Mouse (Mus musculus) heart, embryonic 14.5 days (tissue): Measurements from ENCODE around the gene Gnai3. TPM values are rescaled to one million over a fixed set of nuclear protein-coding genes. Genes with fewer than 3 reads are reported as not detected.

ENCODE experiments used
- ATAC-seq: fragments of 200-750 bp; cut with Nextera tagmentation; 2 replicates; pipeline ENCODE4 v1.8.0; 2017; ENCODE audit warnings: low read depth, moderate TSS enrichment; ENCODE audit not compliant: insufficient number of reproducible peaks, insufficient read depth, low FRiP score
- H3K27ac ChIP-seq, 2 experiments: fragments of 200-500 bp in 1 of 2; fragments of 300-500 bp in 1 of 2; sonication (generic) in 1 of 2; replicated peaks in 1 of 2; 2 replicates each; pipeline ENCODE4 v1.5.1; 2012 to 2014; ENCODE audit warnings: low read depth in 2 of 2, low read length in 2 of 2, control low read depth in 1 of 2, mild to moderate bottlenecking in 1 of 2, mixed read lengths in 1 of 2; ENCODE audit not compliant: control insufficient read depth in 1 of 2, insufficient read depth in 1 of 2
- H3K27me3 ChIP-seq: fragments of 300-500 bp; sonication (generic); 2 replicates; pipeline ENCODE4 v1.6.1; 2014; ENCODE audit warnings: mild to moderate bottlenecking, low read length, control low read depth; ENCODE audit not compliant: control insufficient read depth, insufficient read depth
- H3K36me3 ChIP-seq: fragments of 300-500 bp; sonication (generic); 2 replicates; pipeline ENCODE4 v1.6.1; 2014; ENCODE audit warnings: mild to moderate bottlenecking, control low read depth, low read length, mixed read lengths; ENCODE audit not compliant: control insufficient read depth, insufficient read depth
- H3K4me1 ChIP-seq, 2 experiments: fragments of 200-500 bp in 1 of 2; fragments of 300-500 bp in 1 of 2; sonication (generic) in 1 of 2; 2 replicates each; pipeline ENCODE4 v1.6.1; 2012 to 2014; ENCODE audit warnings: low read length in 2 of 2, control low read depth in 1 of 2, mixed read lengths in 1 of 2; ENCODE audit not compliant: control insufficient read depth in 2 of 2, insufficient read depth in 2 of 2
- H3K4me2 ChIP-seq: fragments of 300-500 bp; sonication (generic); 2 replicates; pipeline ENCODE4 v1.6.1; 2014; ENCODE audit warnings: mild to moderate bottlenecking, low read length
- H3K4me3 ChIP-seq, 2 experiments: fragments of 200-500 bp in 1 of 2; fragments of 300-500 bp in 1 of 2; sonication (generic) in 1 of 2; 2 replicates each; pipeline ENCODE4 v1.5.1; 2012 to 2014; ENCODE audit warnings: low read length in 2 of 2, mild to moderate bottlenecking in 2 of 2, control low read depth in 1 of 2, low read depth in 1 of 2, moderate library complexity in 1 of 2; ENCODE audit not compliant: control insufficient read depth in 1 of 2, insufficient read depth in 1 of 2
- H3K9ac ChIP-seq: fragments of 300-500 bp; sonication (generic); 2 replicates; pipeline ENCODE4 v1.6.1; 2014; ENCODE audit warnings: mild to moderate bottlenecking, low read length
- H3K9me3 ChIP-seq: fragments of 300-500 bp; sonication (generic); 2 replicates; pipeline ENCODE4 v1.6.1; 2016; ENCODE audit warnings: low read length, control low read depth; ENCODE audit not compliant: control insufficient read depth
- WGBS: fragments of 180-500 bp; shearing (Covaris S2); extraction: QIAGEN DNeasy Blood & Tissue Kit; methylation state at CpG from one replicate; pipeline ENCODE4 v1.1.7; 2014; 5-methylcytosine and 5-hydroxymethylcytosine counted together
- polyA plus RNA-seq: library from polyadenylated mRNA; unstranded; fragments of >200 nt; fragmentation: Nextera tagmentation; extraction: Ambion mirVana; gene quantifications from 2 replicates; pipeline ENCODE4 v1.2.1, GENCODE M21; 2014

Gene Gnai3
- polyA plus RNA-seq, 1 experiment from 2014 or later = 74.0 TPM

DNA sequence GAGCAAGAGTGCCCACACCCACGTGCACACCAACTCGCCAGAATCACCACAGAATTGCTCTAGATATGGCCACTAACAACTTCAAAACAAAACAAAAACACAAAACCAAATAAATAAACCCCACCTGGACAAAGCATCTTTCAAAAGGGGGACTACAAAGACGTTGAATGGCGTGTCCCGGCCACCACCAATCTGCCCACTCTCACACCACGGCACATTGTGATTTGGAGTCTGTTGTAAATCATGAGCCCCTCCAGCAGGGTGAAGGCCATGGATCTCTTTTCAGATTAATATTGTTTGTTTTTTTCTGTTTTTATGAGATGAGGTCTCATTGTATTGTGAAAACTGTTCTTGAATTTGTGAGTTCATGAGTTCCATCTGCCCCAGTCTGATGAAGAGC, 43.9 kb downstream of the Gnai3 start:
- 91% methylated on average over 6 of the region's 6 CpGs for WGBS
- Histone ChIP-seq H3K4me3 (no peak overlapping the region), H3K27me3 (no peaks in the 10 kb centered on the region), H3K4me1 (peaks cover 3 to 18% of the 10 kb centered on the region in 2 experiments), H3K27ac (no peak overlapping the region), H3K9me3 (no peaks in the 10 kb centered on the region), H3K4me2 (no peak overlapping the region), H3K9ac (no peak overlapping the region), H3K36me3 (0 out of 2 replicates have a peak, but pooled peaks cover 16% of the 10 kb centered on the region)
- no peak for ATAC-seq

DNA sequence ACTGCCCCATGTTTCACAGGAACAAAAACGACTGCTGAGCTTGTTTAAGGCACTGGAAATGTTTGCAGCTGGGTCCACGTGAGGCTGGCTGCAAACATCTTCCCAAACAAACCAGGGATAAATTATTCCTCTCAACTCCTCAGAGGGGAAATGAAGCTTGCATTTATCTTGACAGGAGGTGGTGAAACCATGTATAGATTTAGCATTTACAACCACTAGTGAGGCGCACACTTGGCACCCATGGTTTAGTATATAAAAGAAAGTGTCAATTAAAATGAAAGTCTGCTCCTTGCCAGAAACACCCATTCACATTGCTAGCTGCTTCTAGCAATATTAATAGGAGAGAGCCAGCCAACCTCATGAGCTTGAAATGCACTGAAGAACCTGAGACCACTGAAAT, 44.4 kb downstream of the Gnai3 start:
- Histone ChIP-seq H3K4me1 (peaks cover 3 to 18% of the 10 kb centered on the region in 2 experiments), H3K9me3 (no peaks in the 10 kb centered on the region), H3K9ac (no peak overlapping the region), H3K27ac (no peak overlapping the region), H3K27me3 (no peaks in the 10 kb centered on the region), H3K36me3 (0 out of 2 replicates have a peak, but pooled peaks cover 13% of the 10 kb centered on the region), H3K4me3 (no peak overlapping the region), H3K4me2 (no peak overlapping the region)
- WGBS = 35% methylated on average over 3 of the region's 3 CpGs
- ATAC-seq = no peak

DNA sequence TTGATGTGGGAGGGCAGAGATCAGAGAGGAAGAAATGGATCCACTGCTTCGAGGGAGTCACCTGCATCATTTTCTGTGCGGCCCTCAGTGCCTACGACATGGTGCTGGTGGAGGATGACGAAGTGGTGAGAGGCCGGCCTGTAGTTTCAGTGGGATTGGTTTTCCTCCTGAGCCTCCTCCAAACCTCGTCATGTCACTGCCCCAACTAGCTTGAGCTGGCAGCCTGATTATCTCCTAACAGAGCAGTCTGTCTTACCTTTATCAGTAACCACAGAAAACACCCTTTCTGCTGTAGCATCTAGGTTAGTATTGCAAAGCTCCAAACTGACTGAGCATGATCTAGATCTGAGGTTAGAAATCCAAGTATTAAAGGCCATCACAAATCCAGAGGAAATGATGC, 47.6 kb downstream of the Gnai3 start:
- Histone ChIP-seq H3K9ac (no peak overlapping the region), H3K36me3 (no peaks in the 10 kb centered on the region), H3K27me3 (no peaks in the 10 kb centered on the region), H3K4me3 (no peak overlapping the region), H3K27ac (no peak overlapping the region), H3K9me3 (no peaks in the 10 kb centered on the region), H3K4me1 (no peaks in the 10 kb centered on the region; a peak in 1 of 4 replicates), H3K4me2 (no peak overlapping the region)
- ATAC-seq = no peak
- WGBS = 65% methylated on average over 6 of the region's 6 CpGs

DNA sequence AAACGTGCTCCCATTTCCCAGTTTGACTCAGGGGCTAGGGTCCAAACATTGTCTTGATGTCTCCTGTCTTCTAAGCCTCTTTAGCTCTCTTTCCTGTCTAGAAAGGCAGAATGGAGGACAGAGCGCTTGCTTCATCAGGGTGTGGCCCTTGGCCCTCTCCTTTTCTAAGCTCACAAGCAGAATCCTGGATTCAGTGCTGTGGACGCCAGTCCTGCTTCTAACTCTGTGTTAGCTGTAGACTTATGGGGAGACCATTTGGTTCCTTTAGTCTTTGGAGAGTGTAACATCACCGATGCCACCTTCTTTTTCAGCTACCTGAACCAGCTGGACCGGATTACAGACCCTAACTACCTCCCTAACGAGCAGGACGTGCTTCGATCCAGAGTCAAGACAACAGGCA, 48.3 kb downstream of the Gnai3 start:
- Histone ChIP-seq H3K4me2 (no peak overlapping the region), H3K9me3 (no peaks in the 10 kb centered on the region), H3K4me3 (no peak overlapping the region), H3K27me3 (no peaks in the 10 kb centered on the region), H3K4me1 (no peaks in the 10 kb centered on the region; a peak in 1 of 4 replicates), H3K9ac (no peak overlapping the region), H3K36me3 (no peaks in the 10 kb centered on the region), H3K27ac (no peak overlapping the region)
- ATAC-seq = no peak
- 89% methylated on average over 8 of the region's 8 CpGs for WGBS

DNA sequence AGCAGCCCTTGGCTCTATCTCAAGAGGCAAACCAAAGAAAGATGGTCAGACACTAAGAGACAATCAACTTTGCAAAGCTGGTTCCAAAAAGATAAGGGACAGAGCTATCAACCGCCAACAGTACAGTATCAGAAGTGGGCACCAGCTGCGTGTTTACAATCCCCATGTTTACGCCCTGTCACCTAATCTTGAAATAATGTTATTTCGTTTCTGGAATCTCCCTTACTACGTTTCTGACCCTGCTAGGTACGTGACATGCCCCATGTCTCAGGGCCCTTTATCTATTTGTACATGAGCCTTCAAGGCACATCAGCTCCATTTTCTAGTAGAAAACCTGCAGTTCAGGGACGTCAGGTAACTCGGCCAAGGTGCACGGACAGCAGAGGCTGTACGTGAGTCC, 49.2 kb downstream of the Gnai3 start:
- Histone ChIP-seq H3K4me2 (no peak overlapping the region), H3K27ac (no peak overlapping the region), H3K9ac (no peak overlapping the region), H3K36me3 (no peaks in the 10 kb centered on the region), H3K4me3 (no peak overlapping the region), H3K9me3 (no peaks in the 10 kb centered on the region), H3K4me1 (no peaks in the 10 kb centered on the region; a peak in 1 of 4 replicates), H3K27me3 (no peaks in the 10 kb centered on the region)
- 51% methylated on average over 10 of the region's 10 CpGs for WGBS
- no peak for ATAC-seq

DNA sequence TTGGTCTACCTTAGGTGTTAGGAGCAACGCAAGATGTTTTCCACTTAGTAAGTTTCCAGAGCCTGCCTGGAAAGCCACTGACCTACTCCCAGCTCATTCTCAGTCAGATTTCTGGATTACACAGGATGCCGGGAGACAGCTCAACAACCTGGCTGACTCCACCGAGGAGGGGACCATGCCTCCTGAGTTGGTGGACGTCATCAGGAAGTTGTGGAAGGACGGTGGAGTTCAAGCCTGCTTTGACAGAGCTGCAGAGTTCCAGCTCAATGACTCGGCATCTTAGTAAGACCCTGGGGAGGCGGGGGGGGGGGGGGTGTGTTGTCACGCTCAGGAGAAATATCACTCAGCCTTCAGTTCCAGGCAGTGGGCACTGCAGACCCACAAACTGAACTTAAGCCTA, 49.7 kb downstream of the Gnai3 start:
- Histone ChIP-seq H3K36me3 (no peaks in the 10 kb centered on the region), H3K9ac (no peak overlapping the region), H3K4me1 (no peaks in the 10 kb centered on the region; a peak in 1 of 4 replicates), H3K27me3 (no peaks in the 10 kb centered on the region), H3K9me3 (no peaks in the 10 kb centered on the region), H3K4me3 (no peak overlapping the region), H3K4me2 (no peak overlapping the region), H3K27ac (no peak overlapping the region)
- ATAC-seq = 0 out of 2 replicates have a peak, but pooled peaks have one; percentile 47
- 42% methylated on average over 8 of the region's 8 CpGs for WGBS

DNA sequence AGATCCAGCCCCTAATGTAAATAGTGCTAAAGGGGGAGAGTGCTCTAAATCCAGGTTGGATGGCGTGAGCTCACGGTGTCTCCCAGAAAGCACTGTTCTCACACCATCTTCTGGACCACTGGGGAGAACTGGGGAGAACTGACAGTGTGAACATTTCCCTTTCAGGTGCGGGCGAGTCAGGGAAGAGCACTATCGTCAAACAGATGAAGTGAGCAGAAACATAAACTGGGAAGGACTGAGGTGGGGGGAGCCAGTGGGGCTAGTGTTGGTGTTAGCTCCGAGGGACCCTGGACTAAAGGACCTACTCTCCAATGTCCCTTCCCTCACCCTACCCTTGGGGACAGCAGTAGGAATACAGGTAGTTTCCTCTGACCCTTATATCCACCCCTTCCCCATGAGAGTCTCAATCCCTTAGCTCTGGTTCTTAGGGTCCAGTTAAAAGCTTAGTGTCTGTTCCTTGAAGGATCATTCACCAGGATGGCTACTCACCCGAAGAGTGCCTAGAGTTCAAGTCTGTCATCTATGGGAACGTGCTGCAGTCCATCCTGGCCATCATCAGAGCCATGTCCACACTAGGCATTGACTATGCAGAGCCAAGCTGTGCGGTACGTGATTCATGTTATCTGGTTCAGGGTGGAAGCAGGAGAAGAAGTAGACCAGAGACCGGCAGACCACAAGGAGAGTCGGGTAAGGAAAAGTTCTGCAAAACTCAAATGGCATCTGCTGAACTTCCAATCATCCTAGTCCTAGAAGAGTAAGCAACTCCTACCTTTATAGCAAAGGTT, 50.8 kb downstream of the Gnai3 start:
- Histone ChIP-seq H3K4me1 (peaks cover 0 to 4% of the 10 kb centered on the region in 2 experiments; a peak in 1 of 4 replicates), H3K36me3 (no peaks in the 10 kb centered on the region), H3K4me2 (no peak overlapping the region), H3K4me3 (no peak overlapping the region), H3K9me3 (no peaks in the 10 kb centered on the region), H3K9ac (no peak overlapping the region), H3K27me3 (no peaks in the 10 kb centered on the region), H3K27ac (no peak overlapping the region)
- WGBS = 83% methylated on average over 12 of the region's 12 CpGs
- no peak for ATAC-seq

DNA sequence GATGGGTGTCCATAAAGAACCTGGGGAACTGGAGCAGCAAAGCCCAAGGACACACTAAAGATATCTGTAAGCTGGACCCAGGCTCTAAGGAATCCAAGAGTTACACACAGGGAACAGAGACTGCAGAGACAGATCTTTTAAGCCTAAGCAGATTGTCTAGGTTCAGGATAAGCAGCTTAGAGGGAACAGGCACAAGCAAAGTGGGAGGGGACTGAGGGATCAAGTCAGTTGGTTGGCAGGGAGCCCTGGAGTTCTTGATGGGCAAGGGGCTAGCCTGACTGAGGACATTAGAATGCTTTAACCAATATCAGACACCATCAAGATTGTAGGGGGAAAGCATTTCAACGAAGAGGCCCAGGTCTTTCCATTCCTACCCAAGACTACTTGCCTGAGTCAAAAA, 51.8 kb downstream of the Gnai3 start:
- no peak for ATAC-seq
- Histone ChIP-seq H3K9me3 (no peaks in the 10 kb centered on the region), H3K27me3 (no peaks in the 10 kb centered on the region), H3K4me2 (no peak overlapping the region), H3K4me3 (no peak overlapping the region), H3K36me3 (no peaks in the 10 kb centered on the region), H3K9ac (no peak overlapping the region), H3K27ac (no peak overlapping the region), H3K4me1 (peaks cover 4 to 9% of the 10 kb centered on the region in 2 experiments)
- 44% methylated on average over 1 of the region's 1 CpGs for WGBS
